Mouse (Mus musculus): ENCODE measurements around the gene Smyd2. TPM values are rescaled to one million over a fixed set of nuclear protein-coding genes. Genes with fewer than 3 reads are reported as not detected.

Gene Smyd2
- polyA plus RNA-seq, 1 experiment from 2014 or later: 80.3 TPM

DNA sequence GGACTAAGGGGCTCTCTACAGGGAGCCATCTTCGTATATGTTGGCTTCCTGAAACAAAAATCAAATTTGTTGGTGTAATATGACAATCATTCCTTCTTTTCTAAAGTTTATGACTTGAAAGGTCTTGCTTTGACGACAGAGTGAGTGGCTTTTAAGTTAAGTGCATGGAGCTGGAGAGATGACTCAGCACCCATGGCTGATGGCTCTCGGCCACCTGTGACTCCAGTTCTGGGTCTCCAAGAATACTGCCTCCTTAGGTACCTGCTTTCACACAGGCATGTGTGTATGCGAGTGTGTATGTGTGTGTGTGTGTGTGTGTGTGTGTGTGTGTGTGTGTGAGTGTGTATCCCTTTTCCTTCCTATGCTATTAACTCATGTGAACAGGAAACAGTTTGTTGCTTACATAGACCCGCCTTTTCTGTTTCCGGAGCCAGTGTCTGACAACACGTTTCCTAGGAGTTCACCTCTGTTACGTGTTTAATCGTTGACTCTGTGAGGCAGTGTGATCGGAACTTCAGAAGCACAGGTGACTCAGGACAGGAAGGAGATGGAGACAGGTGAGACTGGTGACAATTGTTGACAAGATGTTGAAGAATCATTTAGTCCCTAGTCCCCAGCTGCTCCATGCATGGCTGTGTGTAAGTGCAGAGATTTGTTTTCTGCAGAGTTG is 14.4 kb upstream of the Smyd2 start:
- no peaks in the 10 kb centered on the region for H3K27me3 ChIP-seq (ENCODE audit: control insufficient read depth, insufficient read depth, low read depth, low read length)
- no peak overlapping the region for H3K9ac ChIP-seq (ENCODE audit: low read length)
- no peak overlapping the region for H3K4me2 ChIP-seq (ENCODE audit: low read depth, low read length)
- H3K36me3 ChIP-seq (ENCODE audit: control insufficient read depth, insufficient read depth, low read length): no peaks in the 10 kb centered on the region
- no peaks in the 10 kb centered on the region for H3K9me3 ChIP-seq (ENCODE audit: control insufficient read depth, low read length)
- no peak for ATAC-seq (ENCODE audit: low read depth)
- no peak overlapping the region for H3K27ac ChIP-seq (ENCODE audit: low read length)
- H3K4me1 ChIP-seq (replicated peaks; ENCODE audit: control insufficient read depth, insufficient read depth, low read length): no peaks in the 10 kb centered on the region
- H3K4me3 ChIP-seq (ENCODE audit: low read length): no peak overlapping the region
- 59% methylated on average over 10 of the region's 10 CpGs for WGBS

DNA sequence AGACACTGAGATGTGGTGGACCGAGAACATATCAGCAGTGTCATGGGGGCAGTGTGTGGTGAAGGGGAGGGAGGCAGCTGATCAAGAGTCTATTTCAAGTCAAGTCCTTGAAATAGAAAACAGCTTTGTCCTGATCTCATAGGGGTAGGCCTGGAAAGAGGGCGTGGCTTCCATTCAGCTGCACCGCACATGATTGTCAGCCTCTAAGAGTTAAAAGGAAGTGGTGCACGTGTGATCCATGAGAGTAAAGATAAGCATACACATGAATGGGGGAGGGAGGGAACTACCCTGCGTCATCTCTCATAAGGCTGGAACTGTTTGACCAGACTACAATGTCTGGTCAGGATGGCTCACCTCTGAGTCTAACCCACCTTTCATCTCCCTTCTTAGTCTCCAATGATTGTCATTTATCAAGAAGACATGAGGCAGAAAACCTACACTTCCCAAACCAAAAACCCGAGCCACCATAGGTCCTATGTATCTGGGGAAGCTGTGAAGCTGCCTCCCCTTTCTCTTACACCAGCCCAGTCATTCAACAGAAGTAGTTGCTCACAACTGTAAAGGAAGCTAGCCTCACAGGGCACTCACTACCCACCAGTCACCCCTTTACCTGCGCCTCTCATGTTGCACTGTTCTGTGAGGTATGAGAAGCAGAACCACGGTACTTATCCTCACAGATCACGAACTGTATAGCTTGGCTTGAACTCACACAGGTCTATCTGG is 11.5 kb upstream of the Smyd2 start:
- Histone ChIP-seq H3K4me3 (ENCODE audit: low read length) (no peak overlapping the region), H3K9me3 (ENCODE audit: control insufficient read depth, low read length) (no peaks in the 10 kb centered on the region), H3K36me3 (ENCODE audit: control insufficient read depth, insufficient read depth, low read length) (no peaks in the 10 kb centered on the region), H3K27ac (ENCODE audit: low read length) (no peak overlapping the region), H3K9ac (ENCODE audit: low read length) (no peak overlapping the region), H3K4me1 (replicated peaks; ENCODE audit: control insufficient read depth, insufficient read depth, low read length) (no peaks in the 10 kb centered on the region), H3K4me2 (ENCODE audit: low read depth, low read length) (no peak overlapping the region), H3K27me3 (ENCODE audit: control insufficient read depth, insufficient read depth, low read depth, low read length) (no peaks in the 10 kb centered on the region)
- 57% methylated on average over 9 of the region's 9 CpGs for WGBS
- ATAC-seq (ENCODE audit: low read depth): 0 out of 2 replicates have a peak, but pooled peaks have one; percentile 26

- Histone ChIP-seq H3K9ac (ENCODE audit: low read length) (no peak overlapping the region), H3K4me3 (ENCODE audit: low read length) (no peak overlapping the region), H3K4me2 (ENCODE audit: low read depth, low read length) (no peak overlapping the region), H3K9me3 (ENCODE audit: control insufficient read depth, low read length) (no peaks in the 10 kb centered on the region), H3K27me3 (ENCODE audit: control insufficient read depth, insufficient read depth, low read depth, low read length) (no peaks in the 10 kb centered on the region), H3K27ac (ENCODE audit: low read length) (no peak overlapping the region), H3K4me1 (replicated peaks; ENCODE audit: control insufficient read depth, insufficient read depth, low read length) (no peaks in the 10 kb centered on the region), H3K36me3 (ENCODE audit: control insufficient read depth, insufficient read depth, low read length) (no peaks in the 10 kb centered on the region)
- no peak for ATAC-seq (ENCODE audit: low read depth)
- 88% methylated on average over 7 of the region's 7 CpGs for WGBS
These were observed 10.8 kb upstream of the Smyd2 start for GRCm38 (mm10) chr1:189932976-189933375.

- no peak for ATAC-seq (ENCODE audit: low read depth)
- H3K36me3 ChIP-seq (ENCODE audit: control insufficient read depth, insufficient read depth, low read length): no peaks in the 10 kb centered on the region
- H3K9ac ChIP-seq (ENCODE audit: low read length): no peak overlapping the region
- no peak overlapping the region for H3K4me3 ChIP-seq (ENCODE audit: low read length)
- H3K27me3 ChIP-seq (ENCODE audit: control insufficient read depth, insufficient read depth, low read depth, low read length): no peaks in the 10 kb centered on the region
- no peaks in the 10 kb centered on the region for H3K9me3 ChIP-seq (ENCODE audit: control insufficient read depth, low read length)
- no peak overlapping the region for H3K27ac ChIP-seq (ENCODE audit: low read length)
- H3K4me2 ChIP-seq (ENCODE audit: low read depth, low read length): no peak overlapping the region
- WGBS: 78% methylated on average over 12 of the region's 12 CpGs
- H3K4me1 ChIP-seq (replicated peaks; ENCODE audit: control insufficient read depth, insufficient read depth, low read length): no peaks in the 10 kb centered on the region
These were observed 10.0 kb upstream of the Smyd2 start for GRCm38 (mm10) chr1:189932190-189932589.

DNA sequence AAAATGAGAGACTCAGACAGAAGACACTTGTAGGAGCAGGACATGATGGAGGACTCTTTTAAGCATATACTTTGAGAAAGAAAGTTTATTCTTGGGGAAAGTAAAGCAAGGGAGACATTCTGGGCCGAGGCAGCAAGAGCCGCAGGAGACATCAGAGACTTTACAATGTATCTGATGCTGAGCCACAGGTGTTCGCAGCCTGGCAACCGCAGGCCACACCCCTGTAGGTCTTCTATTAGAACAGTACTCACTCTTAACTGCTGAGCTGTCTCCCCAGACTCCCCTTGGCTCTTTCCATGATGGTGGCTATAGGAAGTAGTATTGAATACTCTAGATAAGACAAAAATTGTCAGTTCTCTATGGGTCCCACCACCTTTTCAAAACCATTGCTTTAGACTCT is 7.7 kb upstream of the Smyd2 start:
- no peak overlapping the region for H3K4me2 ChIP-seq (ENCODE audit: low read depth, low read length)
- no peak overlapping the region for H3K9ac ChIP-seq (ENCODE audit: low read length)
- no peaks in the 10 kb centered on the region for H3K4me1 ChIP-seq (replicated peaks; ENCODE audit: control insufficient read depth, insufficient read depth, low read length)
- ATAC-seq (ENCODE audit: low read depth): no peak
- H3K4me3 ChIP-seq (ENCODE audit: low read length): no peak overlapping the region
- H3K36me3 ChIP-seq (ENCODE audit: control insufficient read depth, insufficient read depth, low read length): no peaks in the 10 kb centered on the region
- WGBS: 48% methylated on average over 4 of the region's 4 CpGs
- H3K27ac ChIP-seq (ENCODE audit: low read length): no peak overlapping the region
- H3K27me3 ChIP-seq (ENCODE audit: control insufficient read depth, insufficient read depth, low read depth, low read length): no peaks in the 10 kb centered on the region
- H3K9me3 ChIP-seq (ENCODE audit: control insufficient read depth, low read length): no peaks in the 10 kb centered on the region

DNA sequence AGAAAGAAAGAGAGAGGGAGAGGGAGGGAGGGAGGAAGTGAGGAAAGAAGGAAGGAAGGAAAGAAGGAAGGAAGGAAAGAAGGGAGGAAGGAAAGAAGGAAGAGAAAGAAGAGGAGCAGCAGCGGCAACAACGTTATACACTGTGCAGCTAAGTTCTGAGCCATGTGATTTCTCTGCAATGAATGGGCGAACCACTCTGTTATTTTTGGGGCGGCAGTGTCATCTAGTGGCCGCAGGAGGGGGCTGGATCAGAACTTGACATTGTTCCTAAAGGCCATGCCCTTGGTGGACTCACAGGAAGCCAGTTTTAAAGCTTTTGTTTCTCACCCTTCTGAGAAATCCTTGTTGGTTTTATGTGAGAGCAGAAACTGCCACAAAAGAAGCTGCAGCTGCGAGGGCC is 5.5 kb upstream of the Smyd2 start:
- Histone ChIP-seq H3K9ac (ENCODE audit: low read length) (no peak overlapping the region), H3K9me3 (ENCODE audit: control insufficient read depth, low read length) (no peaks in the 10 kb centered on the region), H3K4me1 (replicated peaks; ENCODE audit: control insufficient read depth, insufficient read depth, low read length) (peaks cover 2% of the 10 kb centered on the region), H3K4me3 (ENCODE audit: low read length) (no peak overlapping the region), H3K4me2 (ENCODE audit: low read depth, low read length) (no peak overlapping the region), H3K27ac (ENCODE audit: low read length) (no peak overlapping the region), H3K36me3 (ENCODE audit: control insufficient read depth, insufficient read depth, low read length) (no peaks in the 10 kb centered on the region), H3K27me3 (ENCODE audit: control insufficient read depth, insufficient read depth, low read depth, low read length) (no peaks in the 10 kb centered on the region)
- 4% methylated on average over 6 of the region's 6 CpGs for WGBS
- ATAC-seq (ENCODE audit: low read depth): peak; percentile 69; the same call in 1 of the 2 replicates

DNA sequence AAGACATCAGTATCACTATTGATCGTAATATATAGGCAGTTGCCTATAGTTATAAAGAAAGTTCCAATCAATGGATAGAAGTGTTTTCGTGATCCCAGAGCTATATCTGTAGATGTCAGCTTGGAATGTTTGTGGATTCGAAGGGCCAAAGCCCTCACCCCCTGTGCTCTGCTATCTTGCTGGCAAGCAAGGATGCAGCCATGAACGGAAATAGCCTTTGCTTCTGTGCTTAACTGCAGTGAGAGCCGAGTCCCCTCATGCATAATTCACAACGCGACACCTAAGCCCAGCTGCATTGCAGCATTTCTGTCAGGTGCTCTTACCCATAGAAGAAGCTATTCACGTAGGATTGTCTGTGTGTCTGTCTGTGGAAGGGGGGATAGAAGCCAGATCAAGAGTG is 4.1 kb upstream of the Smyd2 start:
- Histone ChIP-seq H3K4me2 (ENCODE audit: low read depth, low read length) (no peak overlapping the region), H3K27ac (ENCODE audit: low read length) (no peak overlapping the region), H3K4me3 (ENCODE audit: low read length) (no peak overlapping the region), H3K27me3 (ENCODE audit: control insufficient read depth, insufficient read depth, low read depth, low read length) (no peaks in the 10 kb centered on the region), H3K9me3 (ENCODE audit: control insufficient read depth, low read length) (no peaks in the 10 kb centered on the region), H3K36me3 (ENCODE audit: control insufficient read depth, insufficient read depth, low read length) (no peaks in the 10 kb centered on the region), H3K9ac (ENCODE audit: low read length) (no peak overlapping the region), H3K4me1 (replicated peaks; ENCODE audit: control insufficient read depth, insufficient read depth, low read length) (peaks cover 5% of the 10 kb centered on the region)
- no peak for ATAC-seq (ENCODE audit: low read depth)
- WGBS: 67% methylated on average over 8 of the region's 8 CpGs

GRCm38 (mm10) chr1:189923871-189924568 is 1.9 kb upstream of the Smyd2 start:
- Histone ChIP-seq H3K4me1 (replicated peaks; ENCODE audit: control insufficient read depth, insufficient read depth, low read length) (peaks cover 14% of the 10 kb centered on the region), H3K4me3 (ENCODE audit: low read length) (no peak overlapping the region), H3K27ac (ENCODE audit: low read length) (no peak overlapping the region), H3K27me3 (ENCODE audit: control insufficient read depth, insufficient read depth, low read depth, low read length) (no peaks in the 10 kb centered on the region), H3K36me3 (ENCODE audit: control insufficient read depth, insufficient read depth, low read length) (no peaks in the 10 kb centered on the region), H3K9me3 (ENCODE audit: control insufficient read depth, low read length) (no peaks in the 10 kb centered on the region), H3K4me2 (ENCODE audit: low read depth, low read length) (no peak overlapping the region), H3K9ac (ENCODE audit: low read length) (no peak overlapping the region)
- WGBS: 73% methylated on average over 22 of the region's 22 CpGs
- ATAC-seq (ENCODE audit: low read depth): no peak

DNA sequence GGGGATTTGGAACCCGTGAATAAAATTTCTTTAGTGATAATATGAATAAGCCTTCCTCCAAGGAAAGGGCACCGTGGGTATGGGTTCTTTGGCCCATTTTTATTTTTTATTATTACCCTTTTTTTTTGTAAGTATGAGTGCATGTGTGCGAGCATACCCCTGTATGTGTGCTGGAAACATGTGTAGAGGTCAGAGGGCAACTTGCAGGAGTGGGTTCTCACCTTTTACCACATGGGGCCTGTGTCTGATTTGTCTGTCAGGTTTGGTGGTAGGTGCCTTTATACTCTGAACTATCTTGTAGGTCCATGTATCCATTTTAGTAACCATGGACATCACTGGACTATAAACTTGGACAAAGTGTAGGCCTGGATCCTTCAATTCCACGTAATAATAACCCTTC is 994 bp upstream of the Smyd2 start:
- ATAC-seq (ENCODE audit: low read depth): no peak
- no peaks in the 10 kb centered on the region for H3K36me3 ChIP-seq (ENCODE audit: control insufficient read depth, insufficient read depth, low read length)
- H3K9me3 ChIP-seq (ENCODE audit: control insufficient read depth, low read length): no peaks in the 10 kb centered on the region
- WGBS: 80% methylated on average over 4 of the region's 4 CpGs
- no peaks in the 10 kb centered on the region for H3K27me3 ChIP-seq (ENCODE audit: control insufficient read depth, insufficient read depth, low read depth, low read length)
- H3K4me2 ChIP-seq (ENCODE audit: low read depth, low read length): no peak overlapping the region
- peaks cover 14% of the 10 kb centered on the region for H3K4me1 ChIP-seq (replicated peaks; ENCODE audit: control insufficient read depth, insufficient read depth, low read length)
- H3K4me3 ChIP-seq (ENCODE audit: low read length): no peak overlapping the region
- H3K9ac ChIP-seq (ENCODE audit: low read length): no peak overlapping the region
- no peak overlapping the region for H3K27ac ChIP-seq (ENCODE audit: low read length)

Measured in lung, embryonic 16.5 days (tissue).